Mouse (Mus musculus) limb, embryonic 14.5 days (tissue): ENCODE measurements around the gene 1700029I15Rik. TPM values are rescaled to one million over a fixed set of nuclear protein-coding genes. Genes with fewer than 3 reads are reported as not detected.
"Not testable (repeated sequence)": the region's sequence is repeated elsewhere in the genome, so short reads cannot be mapped to it uniquely, and the experiment has no call there.

ENCODE experiments used
- ATAC-seq: fragments of 200-750 bp; cut with Nextera tagmentation; 2 replicates; pipeline ENCODE4 v1.8.0; 2017; ENCODE audit warnings: low read depth, moderate number of reproducible peaks, moderate TSS enrichment; ENCODE audit not compliant: low FRiP score
- DNase-seq: peaks from one replicate; pipeline ENCODE4 v3.0.0-alpha.2; 2015; ENCODE audit warnings: low spot score
- H3K27ac ChIP-seq: fragments of 300-500 bp; sonication (generic); replicated peaks from 2 replicates; pipeline ENCODE4 v1.5.1; 2014; ENCODE audit warnings: low read depth, mild to moderate bottlenecking, low read length, moderate library complexity, mixed read lengths
- H3K27me3 ChIP-seq: fragments of 300-500 bp; sonication (generic); 2 replicates; pipeline ENCODE4 v1.6.1; 2014; ENCODE audit warnings: low read length, mixed read lengths; ENCODE audit not compliant: control insufficient read depth, insufficient read depth
- H3K36me3 ChIP-seq: fragments of 300-500 bp; sonication (generic); 2 replicates; pipeline ENCODE4 v1.6.1; 2014; ENCODE audit warnings: mild to moderate bottlenecking, low read length, moderate library complexity, mixed read lengths; ENCODE audit not compliant: control insufficient read depth, insufficient read depth
- H3K4me1 ChIP-seq: fragments of 300-500 bp; sonication (generic); 2 replicates; pipeline ENCODE4 v1.6.1; 2014; ENCODE audit warnings: antibody characterized with exemption, low read length, mixed read lengths; ENCODE audit not compliant: control insufficient read depth, insufficient read depth
- H3K4me2 ChIP-seq: fragments of 300-500 bp; sonication (generic); replicated peaks from 2 replicates; pipeline ENCODE4 v1.6.1; 2014; ENCODE audit warnings: low read depth, mild to moderate bottlenecking, low read length, moderate library complexity; ENCODE audit not compliant: severe bottlenecking
- H3K4me3 ChIP-seq: fragments of 300-500 bp; sonication (generic); replicated peaks from 2 replicates; pipeline ENCODE4 v1.5.1; 2014; ENCODE audit warnings: low read length
- H3K9ac ChIP-seq: fragments of 300-500 bp; sonication (generic); 2 replicates; pipeline ENCODE4 v1.6.1; 2014; ENCODE audit warnings: mild to moderate bottlenecking, low read depth, low read length, moderate library complexity; ENCODE audit not compliant: severe bottlenecking
- H3K9me3 ChIP-seq: fragments of 300-500 bp; sonication (generic); 2 replicates; pipeline ENCODE4 v1.6.1; 2016; ENCODE audit warnings: low read length; ENCODE audit not compliant: control insufficient read depth
- POLR2A ChIP-seq: fragments of 200-500 bp; IDR thresholded peaks from 2 replicates; pipeline ENCODE4 v1.8.0; 2012; ENCODE audit warnings: inconsistent platforms, mild to moderate bottlenecking, moderate library complexity, borderline replicate concordance; ENCODE audit not compliant: insufficient read depth, insufficient read length; ENCODE audit errors: extremely low read depth
- WGBS: fragments of 180-500 bp; shearing (Covaris S2); extraction: QIAGEN DNeasy Blood & Tissue Kit; methylation state at CpG from one replicate; pipeline ENCODE4 v1.1.7; 2014; 5-methylcytosine and 5-hydroxymethylcytosine counted together
- polyA plus RNA-seq, 2 experiments: library from polyadenylated mRNA; depleted of rRNA in 1 of 2; stranded (reverse) in 1 of 2; unstranded in 1 of 2; fragments of >200 nt; fragmentation: Nextera tagmentation in 1 of 2; extraction: Ambion mirVana in 1 of 2; gene quantifications; 2 replicates each; pipeline versions ENCODE4 v1.2.1 to v1.2.3; 2012 to 2014

1700029I15Rik gene
- polyA plus RNA-seq, 2 experiments: 1.7 to 3.1 TPM

GRCm38 (mm10) chr2:92392318-92393264 lies 10.3 kb downstream of the 1700029I15Rik start:
- Histone ChIP-seq H3K4me3 (peak overlapping the region; percentile 36), H3K27me3 (no peaks in the 10 kb centered on the region), H3K9me3 (no peaks in the 10 kb centered on the region), H3K4me2 (peak overlapping the region; percentile 52), H3K36me3 (no peaks in the 10 kb centered on the region), H3K4me1 (peaks cover 21% of the 10 kb centered on the region), H3K27ac (peak overlapping the region; percentile 28), H3K9ac (peak overlapping the region; percentile 50)
- ATAC-seq: peak; percentile 12; the same call in 1 of the 2 replicates
- DNase-seq: peak; percentile 51
- WGBS: 4% methylated on average over 23 of the region's 26 CpGs
- TF ChIP-seq POLR2A: no peak

- DNase-seq (no peak), ATAC-seq (no peak)
- WGBS: 79% methylated on average over 3 of the region's 3 CpGs
- Histone ChIP-seq H3K36me3 (no peaks in the 10 kb centered on the region), H3K4me2 (no peak overlapping the region), H3K27ac (no peak overlapping the region), H3K4me3 (no peak overlapping the region), H3K9me3 (no peaks in the 10 kb centered on the region), H3K27me3 (peaks cover 4% of the 10 kb centered on the region), H3K9ac (no peak overlapping the region), H3K4me1 (peaks cover 16% of the 10 kb centered on the region)
- TF ChIP-seq POLR2A: no peak
These were observed 13.2 kb downstream of the 1700029I15Rik start for GRCm38 (mm10) chr2:92395535-92395934.

GRCm38 (mm10) chr2:92397436-92397835 lies 15.1 kb downstream of the 1700029I15Rik start:
- H3K4me1 ChIP-seq: peaks cover 10% of the 10 kb centered on the region; the same call in 1 of the 2 replicates
- no peak overlapping the region for H3K4me3 ChIP-seq
- ATAC-seq (no peak), DNase-seq (no peak)
- no peak overlapping the region for H3K27ac ChIP-seq
- no peaks in the 10 kb centered on the region for H3K36me3 ChIP-seq
- no peak for TF ChIP-seq POLR2A
- no peak overlapping the region for H3K9ac ChIP-seq
- WGBS: 71% methylated on average over 1 of the region's 1 CpGs
- no peaks in the 10 kb centered on the region for H3K9me3 ChIP-seq
- no peak overlapping the region for H3K4me2 ChIP-seq
- peaks cover 7% of the 10 kb centered on the region for H3K27me3 ChIP-seq

GRCm38 (mm10) chr2:92399877-92400276 lies 17.5 kb downstream of the 1700029I15Rik start:
- not testable (repeated sequence) for H3K27ac ChIP-seq, H3K27me3 ChIP-seq, H3K4me1 ChIP-seq, ATAC-seq, H3K4me2 ChIP-seq, H3K9me3 ChIP-seq, H3K9ac ChIP-seq, H3K36me3 ChIP-seq, DNase-seq, H3K4me3 ChIP-seq
- WGBS: 86% methylated on average over 3 of the region's 4 CpGs

GRCm38 (mm10) chr2:92400682-92401081 lies 18.3 kb downstream of the 1700029I15Rik start:
- H3K27ac ChIP-seq: no peak overlapping the region
- ATAC-seq: no peak
- TF ChIP-seq POLR2A: no peak

More at GRCm38 (mm10) chr2:92400682-92401081, 18.3 kb downstream of the 1700029I15Rik start:
- WGBS: 1% methylated on average over 21 of the region's 22 CpGs
- Histone ChIP-seq H3K4me2 (peak overlapping the region; percentile 92), H3K9ac (peak overlapping the region; percentile 68), H3K36me3 (peaks cover 18% of the 10 kb centered on the region), H3K27me3 (peaks cover 7% of the 10 kb centered on the region), H3K4me1 (peaks cover 4% of the 10 kb centered on the region; the same call in 1 of the 2 replicates), H3K9me3 (no peaks in the 10 kb centered on the region), H3K4me3 (peak overlapping the region; percentile 55)
- DNase-seq: no peak
